Mouse (Mus musculus) cerebellum, adult 11 months (tissue): ENCODE results near the gene Atg5.

Experiments
- DNase-seq: peaks from one replicate; pipeline ENCODE4 v3.0.0; 2022

The Atg5 gene

DNA sequence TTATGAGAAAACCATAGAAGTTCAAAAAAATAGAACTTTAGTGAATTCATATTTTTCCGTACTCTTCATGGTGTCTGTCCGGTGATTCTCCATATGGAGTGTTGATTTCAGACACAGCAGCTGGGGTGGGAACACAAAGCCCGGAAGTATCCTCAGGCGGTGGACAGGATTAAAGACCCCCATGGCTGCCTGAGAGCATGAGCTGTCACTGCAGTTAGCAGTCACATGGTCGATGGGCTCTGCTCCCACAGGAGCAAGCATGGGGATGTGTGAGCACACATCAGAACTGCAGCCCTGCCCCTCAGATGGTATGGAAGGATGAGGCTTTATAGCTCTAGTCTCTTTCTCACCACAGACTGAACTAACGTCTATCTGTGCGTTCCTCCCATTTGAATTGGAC lies 87.1 kb downstream of the Atg5 start:
- no peak for DNase-seq

DNA sequence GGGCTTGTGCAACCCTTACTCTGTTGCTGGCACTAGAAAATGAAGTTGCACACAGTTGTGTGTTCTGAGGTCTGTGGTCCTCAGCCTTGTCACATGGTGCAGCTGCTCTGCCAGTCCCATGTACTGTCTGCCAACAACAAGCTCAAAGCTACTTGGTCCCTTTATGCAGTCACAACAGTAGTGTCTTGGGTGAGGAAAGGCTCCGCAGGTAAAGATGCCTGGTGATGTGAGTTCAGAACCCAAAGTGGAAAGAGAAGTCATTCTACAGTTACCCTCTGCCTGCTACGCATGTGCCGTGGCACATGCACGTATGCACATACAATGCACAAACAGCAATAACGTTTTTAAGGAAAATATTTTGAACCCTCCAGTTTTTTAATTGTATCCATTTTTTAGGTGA lies 88.5 kb downstream of the Atg5 start:
- no peak for DNase-seq

DNA sequence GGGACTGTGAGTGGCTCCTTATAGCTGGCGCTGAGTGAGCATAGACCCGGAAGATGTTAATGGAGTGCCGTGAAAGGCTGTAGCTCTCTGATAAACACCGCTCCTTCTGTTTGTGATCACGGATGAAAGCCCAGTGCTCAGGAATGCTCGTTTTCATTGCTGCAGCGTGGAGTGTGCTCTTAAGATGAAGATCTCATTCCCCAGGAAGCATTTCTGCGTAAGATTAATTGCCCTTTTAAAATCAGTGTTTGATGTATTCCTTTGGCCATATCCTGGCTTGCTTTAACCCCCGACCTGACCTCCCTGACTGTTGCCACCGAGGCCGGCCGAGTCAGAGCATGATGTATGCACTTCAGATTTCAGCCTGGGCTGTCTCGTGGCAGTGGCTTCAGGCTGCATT lies 89.2 kb downstream of the Atg5 start:
- DNase-seq, result no peak

DNA sequence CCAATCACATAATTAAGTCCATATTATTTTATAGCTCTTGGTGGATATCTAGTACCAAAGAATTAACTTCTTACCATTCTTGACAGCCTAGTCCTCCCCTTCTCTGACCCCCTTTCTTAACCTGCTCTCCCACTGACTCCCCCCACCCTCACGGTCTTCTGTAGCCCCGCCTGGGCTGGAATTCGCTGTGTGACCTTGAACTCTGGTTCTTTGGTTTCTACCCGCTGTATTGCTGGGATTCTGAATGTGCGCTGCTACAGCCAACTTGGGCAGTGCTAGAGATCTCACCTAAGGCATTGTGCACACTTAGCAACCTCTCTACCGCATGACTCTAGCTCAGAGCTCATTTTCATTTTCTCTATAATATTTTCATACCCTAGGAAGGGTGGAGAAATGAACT lies 90.7 kb downstream of the Atg5 start:
- DNase-seq, result no peak

DNA sequence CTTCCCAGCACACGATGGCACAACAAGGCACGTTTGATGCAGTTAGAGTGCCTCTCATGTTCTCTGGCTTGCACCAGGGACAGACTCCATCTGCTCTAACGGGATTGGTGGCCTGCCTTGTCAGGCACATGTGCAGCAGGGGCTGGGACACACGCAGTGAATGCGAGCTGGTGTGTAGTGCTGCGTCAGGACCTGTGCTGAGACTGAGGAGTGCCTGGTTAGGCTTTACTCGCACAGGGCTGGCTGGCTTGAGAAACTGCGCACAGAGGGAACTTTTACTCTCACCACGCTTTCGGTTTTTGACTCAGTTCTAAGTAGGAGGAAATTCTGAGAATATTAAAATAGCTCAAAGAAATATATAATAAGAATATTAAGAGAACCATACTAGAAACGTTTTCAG lies 92.5 kb downstream of the Atg5 start:
- no peak for DNase-seq

DNA sequence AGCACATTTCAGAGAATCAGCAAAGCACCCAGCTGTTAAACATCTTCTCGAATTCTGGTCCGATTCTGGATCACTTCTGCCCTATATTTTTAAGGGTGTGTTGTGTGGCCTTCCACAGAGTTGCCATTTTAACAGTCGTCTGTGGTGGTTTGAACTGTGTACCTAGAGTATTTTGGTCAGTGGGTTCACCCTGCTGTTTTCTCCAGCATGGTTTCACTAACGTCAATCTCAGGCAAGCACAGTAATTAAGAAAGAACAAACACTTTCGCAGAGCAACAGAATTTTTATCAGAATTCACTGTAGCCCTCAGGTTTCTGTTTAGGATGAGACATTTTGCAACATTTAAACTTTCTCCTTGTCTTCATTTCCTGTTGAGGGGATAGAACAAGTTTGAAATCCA lies 94.3 kb downstream of the Atg5 start:
- no peak for DNase-seq

DNA sequence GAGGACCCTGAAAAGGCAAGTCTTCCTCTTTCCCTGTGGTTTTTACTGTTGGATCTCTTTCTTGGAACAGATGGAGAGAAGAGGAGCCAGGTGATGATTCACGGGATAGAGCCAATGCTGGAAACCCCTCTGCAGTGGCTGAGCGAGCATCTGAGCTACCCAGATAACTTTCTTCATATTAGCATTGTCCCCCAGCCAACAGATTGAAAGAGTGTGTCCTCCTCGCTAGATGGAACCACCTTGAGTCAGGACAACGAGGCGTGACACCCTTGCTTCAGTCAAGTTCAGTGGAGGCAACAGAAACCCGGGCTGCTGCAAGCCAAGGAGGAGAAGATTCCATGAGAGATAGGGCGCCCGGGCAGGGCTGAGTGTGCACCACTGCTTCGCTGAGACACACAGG lies 94.7 kb downstream of the Atg5 start:
- DNase-seq, result peak; percentile 24

DNA sequence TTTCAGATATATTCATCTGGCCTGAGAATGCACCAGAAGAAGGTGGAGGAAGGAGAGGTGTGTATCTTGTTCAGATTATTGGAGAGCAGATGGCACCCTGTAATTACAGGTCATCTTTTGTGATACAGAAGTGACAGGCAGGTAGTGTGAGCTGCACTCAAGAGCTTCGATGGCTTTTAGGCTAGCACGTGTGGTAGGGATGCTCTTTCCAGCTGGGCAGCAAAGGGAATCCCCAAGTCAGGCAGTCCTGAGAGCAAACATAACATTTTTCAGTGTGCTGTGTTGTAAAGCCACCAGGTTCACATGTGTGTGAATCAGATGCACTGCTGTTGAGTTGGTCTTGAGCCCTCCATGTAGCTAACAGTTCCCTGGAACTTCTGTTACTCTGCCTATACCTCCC lies 98.0 kb downstream of the Atg5 start:
- DNase-seq, result no peak

DNA sequence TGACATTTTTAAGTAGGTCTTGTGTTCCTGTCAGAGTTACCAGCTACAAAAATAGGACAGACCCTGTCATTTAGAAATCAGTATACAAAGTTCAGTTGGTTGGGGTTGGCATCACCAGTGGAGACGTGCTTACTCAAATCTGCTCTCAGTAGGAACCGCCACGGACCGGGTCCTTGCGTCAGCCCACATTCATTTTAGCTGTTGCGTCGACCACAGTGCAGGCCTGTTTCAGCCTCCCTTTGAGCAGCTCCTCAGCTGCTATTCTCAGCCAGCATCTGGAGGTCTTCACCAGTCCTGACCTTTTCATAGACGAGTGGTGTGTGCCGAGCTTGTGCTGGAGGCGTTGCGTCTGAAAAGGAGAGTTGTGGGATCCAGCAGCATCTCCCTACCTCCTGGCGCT lies 98.9 kb downstream of the Atg5 start:
- DNase-seq, result no peak

DNA sequence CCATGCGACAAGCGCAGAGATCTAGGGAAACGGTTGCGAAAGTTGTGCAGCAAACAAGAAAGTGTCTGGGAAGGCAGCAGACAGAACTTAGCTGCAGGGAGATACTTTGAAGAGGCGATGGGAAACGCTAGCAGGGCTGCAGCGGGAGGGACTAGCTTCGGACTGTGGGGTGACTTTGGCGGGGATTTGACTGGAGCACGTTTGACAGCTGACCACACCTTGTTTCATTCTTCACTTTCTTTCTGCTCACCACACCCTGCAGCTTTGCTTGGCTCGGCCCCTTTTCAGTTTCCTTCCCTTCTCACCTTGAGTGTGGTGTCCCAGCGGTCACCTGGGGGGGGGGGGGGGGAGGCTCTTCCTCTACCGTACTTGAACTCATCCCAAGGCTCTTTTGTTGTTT lies 100.4 kb downstream of the Atg5 start:
- no peak for DNase-seq

DNA sequence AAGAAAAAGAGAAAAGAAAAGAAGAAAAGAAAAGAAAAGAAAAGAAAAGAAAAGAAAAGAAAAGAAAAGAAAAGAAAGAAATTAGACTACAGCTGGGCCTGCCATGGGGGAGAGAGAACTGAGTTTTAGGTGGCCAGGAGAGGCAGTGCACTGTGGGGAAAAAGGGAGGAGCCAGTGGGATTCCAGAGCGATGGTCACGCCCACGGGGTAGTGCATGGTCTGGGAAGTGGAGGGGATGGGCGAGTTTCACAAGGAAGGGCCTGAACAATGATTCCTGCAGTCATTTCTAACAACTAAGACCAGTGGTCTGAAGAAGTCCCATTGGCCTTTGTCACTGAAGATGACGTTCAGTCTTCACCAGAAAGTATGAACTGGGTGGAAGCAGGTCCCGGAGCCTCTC lies 102.5 kb downstream of the Atg5 start:
- DNase-seq, result no peak

DNA sequence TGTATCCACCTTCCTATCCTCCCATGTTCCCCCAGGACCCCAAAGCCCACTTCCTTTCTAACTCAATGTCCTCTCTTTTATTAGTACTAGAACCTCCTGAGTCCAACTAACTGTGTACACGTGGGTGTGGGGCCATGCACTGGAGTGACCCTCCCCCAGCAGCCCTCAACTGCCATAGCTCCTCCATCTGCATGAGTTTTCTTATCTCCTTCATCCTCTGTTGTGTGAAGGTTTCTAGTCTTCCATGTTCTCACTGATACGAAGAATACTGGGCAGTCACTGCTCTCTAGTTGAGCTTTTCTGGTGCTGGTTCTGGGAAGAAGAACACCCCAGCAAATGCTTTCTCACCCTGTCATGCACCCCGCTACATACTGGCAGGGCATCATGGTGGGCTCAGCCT lies 104.1 kb downstream of the Atg5 start:
- no peak for DNase-seq

DNA sequence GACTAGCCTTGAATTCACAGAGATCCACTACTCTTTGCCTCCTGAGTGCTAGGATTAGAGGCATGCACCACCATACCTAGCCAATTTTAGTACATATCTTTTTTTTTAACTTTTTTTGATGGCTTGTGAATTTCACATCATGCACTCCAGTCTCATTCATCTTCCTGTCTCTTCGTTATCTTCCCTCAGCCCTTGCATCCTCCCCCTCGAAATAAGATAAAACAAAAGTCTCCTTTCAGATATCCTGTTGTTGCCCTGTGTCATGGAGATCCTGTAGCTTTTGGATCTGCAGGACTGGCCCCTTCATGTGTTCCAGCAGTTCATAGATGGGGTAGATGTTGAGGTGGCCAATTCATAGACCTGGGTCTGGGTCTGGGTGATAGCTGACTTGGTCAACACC lies 106.5 kb downstream of the Atg5 start:
- DNase-seq, result no peak

DNA sequence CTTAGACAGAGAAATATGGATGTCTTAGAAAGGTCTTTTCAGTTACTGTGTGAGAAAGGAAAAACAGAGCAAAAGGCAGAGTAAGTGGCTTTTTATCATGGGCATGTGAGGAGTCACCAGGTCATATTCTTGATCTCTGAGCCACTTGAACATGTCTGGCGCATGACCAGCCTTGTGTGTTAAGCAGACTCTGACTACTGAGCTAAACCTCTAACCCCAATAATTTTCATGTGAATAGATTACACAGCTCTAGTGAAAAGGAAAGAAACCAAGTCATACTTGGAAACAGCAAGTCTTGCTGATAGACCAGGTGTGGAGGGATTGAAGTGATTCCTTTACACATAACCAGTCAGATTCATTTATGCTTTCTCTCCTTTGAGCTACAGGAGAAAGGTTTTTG lies 107.3 kb downstream of the Atg5 start:
- no peak for DNase-seq

DNA sequence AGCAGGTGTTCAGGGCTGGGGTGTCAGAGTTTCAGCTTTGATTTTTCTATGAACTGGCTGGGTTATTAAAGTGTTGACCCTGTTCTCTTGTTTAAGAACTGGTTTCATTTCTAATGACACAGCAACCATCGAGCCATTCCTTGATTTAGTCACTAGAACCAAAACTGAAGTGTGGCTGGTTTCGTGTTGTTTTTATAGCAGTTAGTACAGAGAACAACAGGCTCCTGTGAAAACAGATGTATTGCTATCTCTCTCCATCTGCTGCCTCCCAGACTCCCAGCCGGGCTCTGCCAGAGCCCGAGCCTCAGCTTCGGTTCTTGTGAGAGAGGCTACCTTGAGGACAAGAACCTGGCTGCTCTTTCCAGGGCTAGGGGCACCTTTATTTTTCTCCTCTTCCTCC lies 109.7 kb downstream of the Atg5 start:
- no peak for DNase-seq

DNA sequence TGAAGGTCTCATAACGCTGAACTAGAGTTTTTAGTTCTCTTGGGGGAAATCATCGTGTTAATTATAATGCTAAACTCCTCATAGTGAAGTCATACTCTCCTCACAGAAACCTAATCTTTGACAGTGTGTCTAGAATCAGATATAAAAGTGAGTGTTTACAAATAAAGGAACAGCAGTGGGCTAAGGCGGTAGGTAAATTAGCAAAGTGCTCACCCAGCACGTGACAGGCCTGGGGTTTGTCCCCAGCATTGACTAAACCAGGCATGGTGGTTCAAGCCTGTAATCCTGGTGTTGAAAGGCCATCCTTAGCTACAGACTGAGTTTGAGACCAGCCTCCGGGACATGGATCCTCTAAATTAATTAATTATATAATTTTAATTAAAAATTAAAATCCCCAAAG lies 110.2 kb downstream of the Atg5 start:
- no peak for DNase-seq

DNA sequence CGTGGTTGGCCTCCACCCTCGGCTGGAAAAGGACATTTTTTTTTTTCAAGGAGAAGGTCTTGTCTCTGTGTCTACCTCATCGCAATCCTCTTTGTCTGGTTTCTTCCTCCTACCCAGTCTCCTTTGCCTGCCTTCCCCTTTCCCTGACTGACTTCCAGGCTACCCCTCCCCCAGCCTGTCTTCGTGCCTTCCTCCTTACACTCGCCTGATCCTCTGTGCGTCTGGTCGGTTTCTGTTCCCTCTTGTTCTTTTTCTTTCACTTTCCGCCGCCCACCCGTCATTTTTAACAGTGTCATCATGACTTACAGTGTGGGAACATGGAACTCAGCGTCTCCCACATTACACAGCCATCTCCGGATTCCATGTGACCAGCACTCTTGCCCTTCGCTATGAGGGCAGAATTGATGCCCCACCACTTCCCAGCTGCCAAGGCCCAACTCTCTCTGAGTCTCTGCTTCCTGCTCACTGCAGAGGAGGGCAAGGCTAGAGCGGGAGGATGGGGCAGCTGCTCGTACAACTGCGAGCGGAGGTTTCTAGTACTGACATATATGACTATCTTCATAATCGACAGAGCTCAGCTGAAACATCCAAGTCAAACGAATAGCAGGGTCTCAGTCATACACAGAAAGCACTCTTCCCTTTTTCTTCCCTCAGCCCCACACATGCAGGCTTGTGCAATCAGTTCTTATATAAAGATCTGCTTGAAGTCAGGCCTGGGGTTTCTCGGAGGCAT lies 112.5 kb downstream of the Atg5 start:
- DNase-seq, result no peak

DNA sequence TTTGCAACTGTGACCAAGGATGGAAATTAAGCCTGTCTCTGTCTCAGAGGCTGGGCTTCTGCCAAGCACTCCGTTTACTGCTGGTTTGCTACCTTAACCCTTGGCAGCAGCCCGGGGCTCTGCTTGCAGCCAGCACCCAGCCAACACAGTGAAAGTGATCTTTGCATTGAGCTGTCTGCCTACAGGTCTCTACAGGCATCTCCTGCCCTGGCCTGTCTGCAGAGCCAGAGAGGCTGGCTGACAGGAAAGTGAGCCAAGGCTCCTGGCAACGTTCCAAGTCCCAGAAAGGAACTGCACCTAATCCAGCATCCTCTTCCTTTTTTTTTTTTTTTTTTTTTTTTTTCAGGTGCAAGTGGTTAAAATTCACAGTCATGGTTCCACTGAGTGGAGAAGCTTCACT lies 113.2 kb downstream of the Atg5 start:
- DNase-seq, result peak; percentile 72

DNA sequence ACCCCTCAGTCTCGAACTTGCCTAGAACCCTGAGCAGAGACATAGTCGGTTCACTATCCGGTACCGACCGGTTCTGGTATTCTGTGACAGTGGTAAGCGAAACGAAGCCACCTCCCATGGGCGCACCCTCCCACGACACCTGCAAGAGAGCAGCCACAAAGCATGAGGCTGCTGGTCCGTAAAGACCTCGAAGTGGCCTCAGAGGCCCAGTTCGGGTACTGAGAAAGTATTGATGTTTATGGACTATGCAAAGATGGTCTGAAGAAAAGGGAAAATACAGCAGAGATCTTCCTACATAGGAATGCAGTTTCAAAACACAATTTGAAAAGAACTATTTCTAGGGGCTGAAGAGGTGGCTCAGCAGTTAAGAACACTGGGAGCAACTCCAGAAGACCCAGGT lies 113.8 kb downstream of the Atg5 start:
- DNase-seq, result no peak

DNA sequence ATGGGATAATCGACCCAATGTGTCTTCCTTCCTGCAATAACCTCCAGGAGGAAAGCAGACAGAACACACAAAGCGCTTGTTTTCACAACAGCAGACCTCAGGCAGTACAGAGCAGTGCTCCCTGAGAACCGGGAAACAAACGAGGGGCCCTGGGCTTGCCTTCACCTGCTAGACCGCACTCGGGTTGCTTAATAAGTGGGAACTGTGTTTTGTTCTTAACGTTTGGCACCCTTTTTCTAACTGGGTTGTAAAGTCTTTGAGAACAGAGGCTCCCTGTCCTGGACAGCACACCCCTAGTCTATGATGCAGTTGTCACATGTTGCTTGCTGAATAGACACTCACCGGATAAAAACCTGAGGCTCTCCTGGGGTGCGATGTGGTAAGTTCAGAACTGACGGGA lies 115.1 kb downstream of the Atg5 start:
- DNase-seq, result no peak

DNA sequence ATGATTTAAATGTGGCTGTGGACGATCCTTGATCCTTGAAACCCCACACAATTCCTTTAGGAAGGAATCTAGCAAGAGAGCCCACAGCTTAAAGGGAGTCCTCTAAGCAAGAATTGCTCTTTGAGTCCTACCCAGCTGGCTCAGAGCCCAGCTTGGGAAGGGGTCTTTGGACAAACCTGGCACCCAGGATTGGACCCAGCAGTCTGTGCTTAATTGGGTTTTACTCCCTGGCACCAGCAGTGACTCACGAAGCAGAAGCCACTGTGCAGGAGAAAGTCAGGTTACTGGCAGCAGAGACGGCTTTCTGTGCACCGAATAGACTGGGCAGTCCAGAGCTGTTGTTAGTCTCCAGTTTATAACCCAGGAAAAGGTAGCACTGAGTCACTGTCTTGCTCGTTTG lies 117.1 kb downstream of the Atg5 start:
- no peak for DNase-seq

DNA sequence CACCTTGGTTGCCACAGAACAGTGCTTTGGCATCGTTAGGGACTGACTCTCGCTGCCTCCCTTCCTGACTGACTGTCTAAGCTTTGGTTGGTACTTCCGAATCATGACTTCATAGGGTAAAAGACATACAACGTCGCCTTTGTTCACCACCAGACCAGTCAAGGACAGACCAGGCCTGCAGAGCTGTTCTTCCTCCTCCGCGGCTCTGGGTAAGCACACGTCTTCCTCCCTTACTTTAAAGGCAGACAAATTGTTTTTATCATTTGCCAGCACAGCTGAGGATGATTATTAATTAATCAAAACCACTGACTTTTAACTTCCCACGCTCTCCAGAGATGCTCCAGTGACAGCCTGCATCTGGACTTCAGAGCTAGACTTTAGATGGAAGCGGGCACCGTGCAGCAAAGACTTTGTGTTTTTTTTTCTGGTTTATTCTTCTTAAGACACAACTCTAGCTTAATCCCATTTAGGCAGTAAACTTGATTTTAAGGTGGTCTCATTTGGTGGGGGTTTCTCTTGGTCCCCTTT lies 120.6 kb downstream of the Atg5 start:
- DNase-seq, result no peak

DNA sequence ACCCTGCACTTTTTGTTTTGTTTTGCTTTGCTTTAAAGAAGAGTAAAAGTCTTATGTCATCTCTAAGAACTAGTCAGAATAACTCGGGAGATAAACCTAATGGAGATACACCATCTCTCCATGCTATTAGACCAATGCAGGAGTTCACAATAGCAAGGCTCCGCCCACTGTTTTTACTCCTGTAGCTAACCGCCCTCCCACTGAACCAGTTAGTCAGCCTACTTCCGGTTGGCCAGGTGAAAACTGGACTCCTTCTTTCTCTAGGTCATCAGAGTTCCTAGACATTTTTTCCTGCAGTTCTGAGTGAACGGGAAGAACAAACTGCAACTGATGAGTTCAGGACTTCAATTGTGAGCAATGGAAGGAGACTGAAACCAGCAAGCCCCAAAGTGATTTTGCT lies 122.1 kb downstream of the Atg5 start:
- DNase-seq, result no peak

DNA sequence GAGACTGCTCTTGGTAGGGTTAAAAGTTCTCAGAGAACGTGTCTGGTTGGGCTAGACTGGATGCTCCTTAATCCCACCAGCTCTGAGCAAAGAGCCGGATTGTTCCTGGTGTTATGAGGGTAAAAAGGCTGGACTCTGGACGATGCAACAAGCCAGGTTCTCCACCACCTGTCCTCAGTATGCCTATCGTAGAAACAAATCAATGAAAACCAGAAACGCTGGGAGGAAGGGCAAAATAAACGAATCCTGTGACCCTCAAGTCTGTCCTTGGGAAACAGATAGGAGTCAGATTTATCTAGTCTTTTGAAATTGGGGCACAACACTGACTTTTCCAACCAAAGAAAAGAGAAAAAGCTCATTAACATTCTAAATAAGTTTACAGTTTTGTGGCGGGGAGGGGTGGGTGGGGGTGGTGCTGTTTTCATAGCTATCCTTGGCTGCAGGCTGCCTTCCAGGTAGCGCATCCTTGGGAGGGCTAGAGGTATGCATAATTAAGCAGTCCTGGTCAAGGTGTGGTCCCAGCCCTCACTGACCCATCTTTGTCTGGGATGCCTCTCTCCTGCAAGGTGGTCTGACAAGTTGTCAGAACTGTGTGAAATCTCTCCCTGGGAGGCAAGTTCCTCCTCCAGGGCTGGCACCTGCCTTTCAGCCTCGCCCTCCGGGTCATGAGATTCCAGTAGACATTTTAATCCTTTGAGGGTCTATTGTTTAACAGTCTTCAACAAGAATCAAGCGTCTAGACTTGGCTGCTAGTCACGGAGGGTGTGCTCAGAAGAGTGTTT lies 123.5 kb downstream of the Atg5 start:
- DNase-seq, result no peak

DNA sequence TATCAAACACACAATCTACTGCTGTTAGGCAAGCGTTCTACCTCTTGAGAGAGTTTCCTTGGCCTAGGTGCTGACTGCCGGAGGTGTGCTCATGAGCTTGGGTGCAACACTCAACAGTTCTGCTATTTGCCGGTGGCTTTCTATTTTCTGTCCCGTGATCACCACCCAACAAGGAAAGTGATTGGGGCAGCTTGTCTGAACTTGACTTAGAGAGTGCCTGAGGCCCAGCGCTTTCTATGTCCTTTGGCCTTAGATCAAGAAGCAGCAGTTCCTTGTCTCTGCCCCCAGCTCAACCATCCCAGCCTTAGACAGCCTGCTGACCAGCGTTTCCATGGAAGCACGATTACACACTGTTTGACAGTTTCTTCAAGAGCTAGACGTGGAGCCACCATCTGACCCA lies 124.7 kb downstream of the Atg5 start:
- no peak for DNase-seq
